Mouse (Mus musculus) neutrophil, adult 65 days (primary cell): ENCODE data around the gene Olfr1211. TPM values are rescaled to one million over a fixed set of nuclear protein-coding genes. Genes with fewer than 3 reads are reported as not detected.

Experiments
- total RNA-seq: library from RNA; stranded (reverse); gene quantifications from 2 replicates; pipeline ENCODE4 v1.2.4, GENCODE M21; 2023

The Olfr1211 gene
- total RNA-seq = not detected in 2 replicates

GRCm38 (mm10) chr2:88938011-88938410 is at the start of gene Olfr1211:
Olfr1211 (minus strand) TSS chr2:88938111.

DNA sequence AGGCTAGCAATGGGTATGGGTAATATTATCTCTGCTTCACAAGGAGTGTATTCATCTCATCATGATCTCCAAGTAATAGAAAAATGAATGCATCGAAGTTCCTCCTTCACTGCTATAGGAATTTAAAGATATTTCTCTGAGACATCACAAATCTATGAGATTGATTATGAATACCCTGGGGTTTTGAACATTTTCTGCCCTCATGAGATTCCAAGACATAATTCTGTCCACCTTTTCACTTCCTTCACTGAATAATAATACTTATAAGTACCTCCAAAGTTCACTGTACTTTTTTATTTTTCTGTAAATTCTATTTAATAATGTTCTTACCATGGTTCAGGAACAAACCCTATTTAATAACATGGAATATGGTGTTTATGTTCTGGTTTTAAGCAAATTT is 42.3 kb upstream of the Olfr1211 start, which contains the start of gene Gm13762:
Gene Gm13762, minus strand, starts transcription at position 101 of the 400 bp plus-strand sequence.

DNA sequence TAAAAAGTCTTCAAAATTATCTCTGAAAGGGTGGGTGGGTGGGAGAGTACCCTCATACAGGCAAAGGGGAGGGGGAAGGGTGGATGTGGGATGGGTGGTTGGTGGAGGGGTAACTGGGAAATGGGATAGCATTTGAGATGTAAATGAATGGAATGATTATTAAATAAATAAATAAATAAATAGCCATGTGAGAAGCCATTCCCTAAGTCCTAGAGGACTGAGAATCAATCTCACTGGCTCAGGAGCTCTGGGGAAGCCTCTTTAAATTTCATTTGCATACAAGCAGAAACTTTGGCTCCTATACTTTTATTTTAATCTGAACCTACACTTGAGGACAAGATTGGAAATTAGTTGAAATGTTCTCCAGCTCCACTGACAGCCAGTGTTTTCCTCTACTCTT is 15.8 kb upstream of the Olfr1211 start, which contains the start of gene Olfr1212:
Gene Olfr1212, plus strand, starts transcription at position 301 of the 400 bp plus-strand sequence.

GRCm38 (mm10) chr2:88915057-88915456 is 22.9 kb downstream of the Olfr1211 start, which contains the start of gene Olfr1209:
Olfr1209 (minus strand) TSS chr2:88915157.

GRCm38 (mm10) chr2:88902211-88902610 is 35.7 kb downstream of the Olfr1211 start, which contains the start of gene Olfr1208:
Olfr1208 (minus strand) TSS chr2:88902311.

Other genes starting within 250 kb of the Olfr1211 start
- not detected in 2 replicates for gene Olfr1195, start 248.9 kb downstream of the Olfr1211 start, total RNA-seq
- not detected in 2 replicates for gene Olfr1196, start 233.5 kb downstream of the Olfr1211 start, total RNA-seq
- gene Olfr1197, start 205.7 kb downstream of the Olfr1211 start, total RNA-seq = not detected in 2 replicates
- not detected in 2 replicates for gene Olfr1198, start 186.7 kb downstream of the Olfr1211 start, total RNA-seq
- not detected in 2 replicates for gene Olfr1199, start 177.6 kb downstream of the Olfr1211 start, total RNA-seq
- not detected in 2 replicates for gene Olfr1200, start 167.6 kb downstream of the Olfr1211 start, total RNA-seq
- gene Olfr1201, start 145.1 kb downstream of the Olfr1211 start, total RNA-seq = not detected in 2 replicates
- not detected in 2 replicates for gene Olfr1202, start 123.6 kb downstream of the Olfr1211 start, total RNA-seq
- not detected in 2 replicates for gene Olfr1205, start 108.4 kb downstream of the Olfr1211 start, total RNA-seq
- gene Olfr1204, start 88.8 kb downstream of the Olfr1211 start, total RNA-seq = not detected in 2 replicates
- not detected in 2 replicates for gene Olfr1206, start 74.9 kb downstream of the Olfr1211 start, total RNA-seq
- gene Olfr1208, start 35.8 kb downstream of the Olfr1211 start, total RNA-seq = not detected in 2 replicates
- gene Olfr1209, start 23.0 kb downstream of the Olfr1211 start, total RNA-seq = not detected in 2 replicates
- gene Olfr1212, start 15.9 kb upstream of the Olfr1211 start, total RNA-seq = not detected in 2 replicates
- gene Gm13762, start 42.2 kb upstream of the Olfr1211 start, total RNA-seq = not detected in 2 replicates
- not detected in 2 replicates for gene Olfr1214, start 54.5 kb upstream of the Olfr1211 start, total RNA-seq
- not detected in 2 replicates for gene Olfr1215, start 68.9 kb upstream of the Olfr1211 start, total RNA-seq
- gene Olfr1216, start 80.2 kb upstream of the Olfr1211 start, total RNA-seq = not detected in 2 replicates
- not detected in 2 replicates for gene Olfr1217, start 94.0 kb upstream of the Olfr1211 start, total RNA-seq
- not detected in 2 replicates for gene Olfr1218, start 123.1 kb upstream of the Olfr1211 start, total RNA-seq
- gene Olfr1219, start 145.4 kb upstream of the Olfr1211 start, total RNA-seq = not detected in 2 replicates
- gene Olfr1220, start 168.7 kb upstream of the Olfr1211 start, total RNA-seq = not detected in 2 replicates
- gene Olfr1221, start 179.2 kb upstream of the Olfr1211 start, total RNA-seq = not detected in 2 replicates
- gene Olfr1222, start 194.9 kb upstream of the Olfr1211 start, total RNA-seq = not detected in 2 replicates
- not detected in 2 replicates for gene Olfr1223, start 213.4 kb upstream of the Olfr1211 start, total RNA-seq
- not detected in 2 replicates for gene Olfr1224-ps1, start 226.0 kb upstream of the Olfr1211 start, total RNA-seq
- gene Olfr1225, start 236.6 kb upstream of the Olfr1211 start, total RNA-seq = not detected in 2 replicates